7 mouse cellular contexts compared by ENCODE assay signal in genomic region chr13:34993595-34993982, GRCm38 (mm10). TPM values are rescaled to one million over a fixed set of nuclear protein-coding genes. Genes with fewer than 3 reads are reported as not detected.
DNase-seq lines count a peak whose midpoint lies in the region; ATAC-seq lines count a peak whose summit lies in the region.

No protein-coding gene starts in this region.

- 0 out of 2 replicates have a peak, but pooled peaks cover 4% of the 10 kb centered on the region for H3K4me1 ChIP-seq in neural tube, embryonic 11.5 days (ENCODE audit: control insufficient read depth, insufficient read depth, low read length)
- H3K4me1 ChIP-seq in hindbrain, embryonic 10.5 days (replicated peaks): peaks cover 22% of the 10 kb centered on the region

- peaks cover 2% of the 10 kb centered on the region for H3K36me3 ChIP-seq in neural tube, embryonic 11.5 days (ENCODE audit: control insufficient read depth, insufficient read depth, low read length)
- peaks cover 15% of the 10 kb centered on the region for H3K36me3 ChIP-seq in hindbrain, embryonic 10.5 days

- peak overlapping the region; percentile 84 for H3K9ac ChIP-seq in neural tube, embryonic 11.5 days (ENCODE audit: low read length)

- peak overlapping the region; percentile 60 for H3K4me3 ChIP-seq in neural tube, embryonic 11.5 days (ENCODE audit: low read depth, low read length)
- peak overlapping the region; percentile 69 for H3K4me3 ChIP-seq in hindbrain, embryonic 10.5 days

- H3K27ac ChIP-seq in neural tube, embryonic 11.5 days (ENCODE audit: low read depth, low read length): peak overlapping the region; percentile 73; the same call in 1 of the 2 replicates
- peak overlapping the region; percentile 95 for H3K27ac ChIP-seq in hindbrain, embryonic 10.5 days

- no peaks in the 10 kb centered on the region for H3K27me3 ChIP-seq in neural tube, embryonic 11.5 days (ENCODE audit: control insufficient read depth, insufficient read depth, low read length)
- H3K27me3 ChIP-seq in hindbrain, embryonic 10.5 days (ENCODE audit: insufficient read depth, poor library complexity, severe bottlenecking): no peaks in the 10 kb centered on the region

- peak; percentile 73 for ATAC-seq in neural tube, embryonic 11.5 days (ENCODE audit: insufficient read depth, low FRiP score, low TSS enrichment)
- ATAC-seq in common myeloid progenitor, adult 5-6 weeks (replicated peaks; ENCODE audit: low read depth, poor library complexity, severe bottlenecking): peak; percentile 30
- ATAC-seq in megakaryocyte-erythroid progenitor cell, adult 5-6 weeks (replicated peaks; ENCODE audit: low FRiP score, low TSS enrichment, poor library complexity, severe bottlenecking): peak; percentile 21

- peak overlapping the region; percentile 70 for H3K4me2 ChIP-seq in neural tube, embryonic 11.5 days (ENCODE audit: low read depth)

- 1% methylated on average over 22 of the region's 22 CpGs for WGBS in neural tube, embryonic 11.5 days
- WGBS in hindbrain, embryonic 10.5 days: 2% methylated on average over 22 of the region's 22 CpGs

- intact Hi-C loops in gastrocnemius, postnatal 14 days (cut with DNase I; ENCODE audit: low total_unique reads): no loop called here

- H3K9me3 ChIP-seq in neural tube, embryonic 11.5 days (ENCODE audit: control insufficient read depth, low read length): no peaks in the 10 kb centered on the region
- H3K9me3 ChIP-seq in hindbrain, embryonic 10.5 days: peaks cover 4% of the 10 kb centered on the region; the same call in 1 of the 2 replicates

- DNase-seq in neural tube, embryonic 11.5 days (ENCODE audit: low spot score): no peak
- DNase-seq in neural tube, embryonic 10.5 days (ENCODE audit: extremely low spot score, low spot score): no peak
- no peak for DNase-seq in hindbrain, embryonic 10.5 days (ENCODE audit: low spot score)
- DNase-seq in layer of hippocampus, adult 9-11 months: no peak
- no peak for DNase-seq in gastrocnemius, postnatal 14 days

RNA-seq across cellular contexts. Expression of gene Eci3, which starts 30.0 kb away (rescaled TPM):
- 0.58 and 1.4 TPM in 2 replicates for polyA plus RNA-seq in neural tube, embryonic 11.5 days (2014; fragmentation: Nextera tagmentation; extraction: Ambion mirVana)
- not detected in 2 replicates for total RNA-seq in common myeloid progenitor, adult 5-6 weeks (2017)
- 0.27 and 0.60 TPM in 2 replicates for polyA plus RNA-seq in hindbrain, embryonic 10.5 days (2016; fragmentation: Nextera tagmentation; extraction: Ambion mirVana)
- not detected in 2 replicates for total RNA-seq in megakaryocyte-erythroid progenitor cell, adult 5-6 weeks (2014; fragmentation: Nextera tagmentation)
- total RNA-seq in megakaryocyte-erythroid progenitor cell, adult 5-6 weeks (2017): not detected in 2 replicates
- total RNA-seq in gastrocnemius, postnatal 14 days (2021): 1 to 10 TPM in 1 of 2 experiments, under 1 TPM in 1; 0.71 to 1.2 TPM

RNA-seq across cellular contexts. Expression of gene Eci2, which starts 33.3 kb away (rescaled TPM):
- 116 and 119 TPM in 2 replicates for polyA plus RNA-seq in neural tube, embryonic 11.5 days (2014; fragmentation: Nextera tagmentation; extraction: Ambion mirVana)
- total RNA-seq in common myeloid progenitor, adult 5-6 weeks (2017): 76.6 and 80.0 TPM in 2 replicates
- 92.6 and 103 TPM in 2 replicates for polyA plus RNA-seq in hindbrain, embryonic 10.5 days (2016; fragmentation: Nextera tagmentation; extraction: Ambion mirVana)
- 94.1 and 141 TPM in 2 replicates for total RNA-seq in megakaryocyte-erythroid progenitor cell, adult 5-6 weeks (2014; fragmentation: Nextera tagmentation)
- 122 TPM in 2 replicates for total RNA-seq in megakaryocyte-erythroid progenitor cell, adult 5-6 weeks (2017)
- total RNA-seq in gastrocnemius, postnatal 14 days (2021): 100 to 1,000 TPM in 1 of 2 experiments, 10 to 100 TPM in 1; 94.7 to 124 TPM

Comparison
In these comparisons a context has a peak if more than half of its experiments do, and no peak if none do; other contexts are left out.
1. ATAC-seq: peak in every context shown above with its lines; median percentile 73 in neural tube, embryonic 11.5 days; 30 in common myeloid progenitor, adult 5-6 weeks; 21 in megakaryocyte-erythroid progenitor cell, adult 5-6 weeks.